Mouse (Mus musculus): Measurements from ENCODE around the gene B830017H08Rik. TPM values are rescaled to one million over a fixed set of nuclear protein-coding genes. Genes with fewer than 3 reads are reported as not detected.

Gene B830017H08Rik
- total RNA-seq, 2 experiments from 2014 or later: not detected

GRCm38 (mm10) chr16:17843701-17844365, 10.9 kb downstream of the B830017H08Rik start:
- DNase-seq: no peak
- intact Hi-C loops (cut with DNase I): no loop called here

GRCm38 (mm10) chr16:17848431-17848830, 15.5 kb downstream of the B830017H08Rik start:
- intact Hi-C loops (cut with DNase I): loop anchor here (5.0 kb wide), 1 partner anchor 66 kb away; no protein-coding TSS in a partner anchor
- DNase-seq: no peak

- DNase-seq: no peak
- intact Hi-C loops (cut with DNase I): loop anchor here (5.0 kb wide), 1 partner anchor 67 kb away; no protein-coding TSS in a partner anchor
Observed at GRCm38 (mm10) chr16:17848928-17849327, 16.0 kb downstream of the B830017H08Rik start.

GRCm38 (mm10) chr16:17849486-17849885, 16.6 kb downstream of the B830017H08Rik start:
- DNase-seq: no peak
- intact Hi-C loops (cut with DNase I): loop anchor here (5.0 kb wide), 1 partner anchor 67 kb away; no protein-coding TSS in a partner anchor

- DNase-seq: no peak
- intact Hi-C loops (cut with DNase I): no loop called here
Observed at GRCm38 (mm10) chr16:17851331-17851730, 18.4 kb downstream of the B830017H08Rik start.

- DNase-seq: no peak
- intact Hi-C loops (cut with DNase I): no loop called here
Observed at GRCm38 (mm10) chr16:17851860-17852259, 18.9 kb downstream of the B830017H08Rik start.

GRCm38 (mm10) chr16:17853263-17853662, 20.3 kb downstream of the B830017H08Rik start:
- DNase-seq: no peak

GRCm38 (mm10) chr16:17857157-17857556, 24.2 kb downstream of the B830017H08Rik start:
- intact Hi-C loops (cut with DNase I): no loop called here
- no peak for DNase-seq

More at GRCm38 (mm10) chr16:17853263-17853662, 20.3 kb downstream of the B830017H08Rik start:
- intact Hi-C loops (cut with DNase I): no loop called here

- intact Hi-C loops (cut with DNase I): no loop called here
Observed at GRCm38 (mm10) chr16:17858592-17858991, 25.7 kb downstream of the B830017H08Rik start.

GRCm38 (mm10) chr16:17865293-17865692, 32.4 kb downstream of the B830017H08Rik start:
- intact Hi-C loops (cut with DNase I): no loop called here

More at GRCm38 (mm10) chr16:17858592-17858991, 25.7 kb downstream of the B830017H08Rik start:
- DNase-seq: no peak

GRCm38 (mm10) chr16:17865770-17866169, 32.8 kb downstream of the B830017H08Rik start:
- intact Hi-C loops (cut with DNase I): no loop called here
- no peak for DNase-seq

More at GRCm38 (mm10) chr16:17865293-17865692, 32.4 kb downstream of the B830017H08Rik start:
- no peak for DNase-seq

GRCm38 (mm10) chr16:17871248-17871647, 38.3 kb downstream of the B830017H08Rik start:
- DNase-seq: no peak
- intact Hi-C loops (cut with DNase I): no loop called here

GRCm38 (mm10) chr16:17872995-17873394, 40.1 kb downstream of the B830017H08Rik start:
- intact Hi-C loops (cut with DNase I): no loop called here
- no peak for DNase-seq

GRCm38 (mm10) chr16:17875174-17875573, 42.3 kb downstream of the B830017H08Rik start:
- no peak for DNase-seq
- intact Hi-C loops (cut with DNase I): no loop called here

- no peak for DNase-seq
- intact Hi-C loops (cut with DNase I): no loop called here
Observed at GRCm38 (mm10) chr16:17876096-17876495, 43.2 kb downstream of the B830017H08Rik start.

- intact Hi-C loops (cut with DNase I): no loop called here
- DNase-seq: no peak
Observed at GRCm38 (mm10) chr16:17879571-17879970, 46.6 kb downstream of the B830017H08Rik start.

GRCm38 (mm10) chr16:17882196-17882595, 49.3 kb downstream of the B830017H08Rik start:
- no peak for DNase-seq
- intact Hi-C loops (cut with DNase I): no loop called here

GRCm38 (mm10) chr16:17884116-17884515, 51.2 kb downstream of the B830017H08Rik start:
- no peak for DNase-seq
- intact Hi-C loops (cut with DNase I): no loop called here
